Mouse (Mus musculus) frontal cortex, postnatal 25 days (tissue): Measurements from ENCODE around the gene Zfp746.
"Not testable (repeated sequence)": the region's sequence is repeated elsewhere in the genome, so short reads cannot be mapped to it uniquely, and the experiment has no call there.

Experiments used
- DNase-seq, 2 experiments: peaks; one replicate each; pipeline ENCODE4 v3.0.0; 2022; ENCODE audit warnings: low spot score in 2 of 2

Zfp746 gene

GRCm38 (mm10) chr6:48086471-48086878 is at the start of gene Zfp746:
Gene Zfp746 (minus strand): TSS chr6:48086593.
- peak; percentile 85 to 87 for DNase-seq

- not testable (repeated sequence) for DNase-seq
These were observed 34.7 kb upstream of the Zfp746 start for GRCm38 (mm10) chr6:48121092-48121491.

- no peak for DNase-seq
These were observed 29.6 kb upstream of the Zfp746 start for GRCm38 (mm10) chr6:48116036-48116435.

- no peak for DNase-seq
These were observed 743 bp upstream of the Zfp746 start for GRCm38 (mm10) chr6:48086957-48087715.

- DNase-seq = peak; percentile 35 to 44
These were observed 630 bp downstream of the Zfp746 start for GRCm38 (mm10) chr6:48085521-48086404.

- no peak for DNase-seq
These were observed 2.6 kb downstream of the Zfp746 start for GRCm38 (mm10) chr6:48083733-48084191.

GRCm38 (mm10) chr6:48081952-48082351 is 4.4 kb downstream of the Zfp746 start:
- DNase-seq = no peak

- no peak for DNase-seq
These were observed 5.4 kb downstream of the Zfp746 start for GRCm38 (mm10) chr6:48081021-48081420.

GRCm38 (mm10) chr6:48073316-48073715 is 13.1 kb downstream of the Zfp746 start:
- no peak for DNase-seq

- DNase-seq = no peak
These were observed 18.9 kb downstream of the Zfp746 start for GRCm38 (mm10) chr6:48067492-48067891.

GRCm38 (mm10) chr6:48065587-48066075 is 20.8 kb downstream of the Zfp746 start:
- no peak for DNase-seq

- DNase-seq = no peak
These were observed 21.9 kb downstream of the Zfp746 start for GRCm38 (mm10) chr6:48064451-48064850.

- DNase-seq = no peak
These were observed 22.5 kb downstream of the Zfp746 start for GRCm38 (mm10) chr6:48063940-48064339.

- no peak for DNase-seq
These were observed 25.5 kb downstream of the Zfp746 start for GRCm38 (mm10) chr6:48060895-48061294.

- no peak for DNase-seq
These were observed 26.0 kb downstream of the Zfp746 start for GRCm38 (mm10) chr6:48060421-48060820.

- no peak for DNase-seq
These were observed 34.3 kb downstream of the Zfp746 start for GRCm38 (mm10) chr6:48052136-48052535.

GRCm38 (mm10) chr6:48051666-48052065 is 34.7 kb downstream of the Zfp746 start:
- DNase-seq = no peak

- no peak for DNase-seq
These were observed 36.9 kb downstream of the Zfp746 start for GRCm38 (mm10) chr6:48049273-48050065.

- DNase-seq = peak; percentile 40 to 55
These were observed 37.7 kb downstream of the Zfp746 start, which contains the start of gene Zfp777 for GRCm38 (mm10) chr6:48048426-48049272. Gene Zfp777 (minus strand): TSS chr6:48048911.
